Mouse (Mus musculus) lung, postnatal 25 days (tissue): Measurements from ENCODE around the gene Lrrc29.

ENCODE experiments used
- DNase-seq: peaks from one replicate; pipeline ENCODE4 v3.0.0; 2022; ENCODE audit warnings: low spot score

Lrrc29 gene

DNA sequence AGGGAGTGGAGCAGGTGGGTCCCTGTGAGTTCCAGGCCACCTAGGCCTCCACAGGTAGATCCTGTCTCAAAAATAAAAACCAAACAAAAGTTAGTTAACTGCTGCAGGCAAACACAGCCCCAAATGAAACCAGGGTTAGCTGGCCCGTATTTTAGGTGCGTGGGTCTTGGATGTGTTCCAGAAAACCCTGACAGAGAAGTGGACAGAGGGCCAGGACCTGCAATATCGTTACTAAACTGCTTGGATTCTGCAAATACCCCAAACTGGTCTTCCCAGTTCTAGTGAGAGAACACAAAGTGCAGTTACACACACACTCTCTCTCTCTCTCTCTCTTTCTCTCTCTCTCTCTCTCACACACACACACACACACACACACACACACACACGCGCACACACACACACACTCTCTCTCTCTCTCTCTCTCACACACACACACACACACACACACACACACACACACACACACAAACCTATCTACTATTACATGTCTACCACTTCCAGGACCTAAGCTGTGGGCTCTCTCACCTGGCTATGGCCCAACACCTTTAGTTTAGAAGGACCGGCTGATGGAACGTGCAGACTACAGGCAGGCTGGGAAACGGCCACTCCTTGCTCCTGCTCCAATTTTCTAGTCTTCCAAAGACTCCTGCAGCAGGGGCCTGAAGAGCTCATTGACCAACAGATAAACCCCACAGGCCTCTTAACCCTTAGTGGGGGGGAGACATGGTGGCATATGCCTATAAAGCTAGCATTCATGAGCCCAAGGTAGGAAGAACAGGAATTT lies 17.9 kb upstream of the Lrrc29 start:
- DNase-seq = peak; percentile 50

- DNase-seq = no peak
These were observed 16.7 kb upstream of the Lrrc29 start for GRCm38 (mm10) chr8:105342768-105343167.

DNA sequence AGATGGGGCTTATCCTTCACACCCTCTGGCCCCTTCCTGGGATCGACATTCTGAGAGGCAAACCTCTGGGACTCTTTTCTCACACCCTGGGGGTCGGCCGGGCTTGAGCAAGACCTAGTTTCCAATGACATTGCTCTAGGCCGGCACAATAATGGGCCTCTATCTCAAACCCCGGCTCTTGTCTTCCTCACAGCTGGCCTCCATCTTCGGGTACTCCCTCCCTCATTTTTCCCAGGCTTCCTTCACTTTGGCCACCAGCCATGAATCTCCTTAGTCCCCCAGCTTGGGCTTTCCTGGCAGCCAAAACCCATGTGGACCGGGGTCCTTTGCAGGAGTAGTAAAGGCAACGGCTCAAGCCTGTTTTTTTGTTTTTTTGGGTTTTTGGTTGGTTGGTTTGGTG lies 15.3 kb upstream of the Lrrc29 start:
- DNase-seq = peak; percentile 76

GRCm38 (mm10) chr8:105339886-105340635 lies 14.0 kb upstream of the Lrrc29 start:
- peak; percentile 89 for DNase-seq

- DNase-seq = no peak
These were observed 12.9 kb upstream of the Lrrc29 start for GRCm38 (mm10) chr8:105338992-105339391.

GRCm38 (mm10) chr8:105336373-105337130 lies 10.5 kb upstream of the Lrrc29 start:
- DNase-seq = no peak

DNA sequence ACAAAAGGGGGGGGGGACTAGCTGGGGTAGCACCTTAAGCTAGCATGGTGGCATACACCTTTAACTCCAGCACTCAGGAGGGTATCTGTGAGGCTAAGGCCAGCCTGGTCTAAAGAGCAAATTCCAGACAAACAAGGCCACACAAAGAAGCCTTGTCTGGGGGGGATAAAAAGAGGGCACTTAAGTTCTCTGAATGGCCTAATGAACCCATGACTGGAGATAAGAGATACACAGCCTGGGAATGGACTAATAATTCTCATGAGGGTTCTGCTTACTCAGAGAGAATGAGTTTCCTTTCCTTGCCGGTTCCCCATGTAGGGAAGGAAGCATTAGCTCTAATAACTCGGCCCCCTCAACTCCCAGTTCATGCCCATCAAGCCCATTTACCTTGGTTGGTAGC lies 6.4 kb upstream of the Lrrc29 start:
- DNase-seq = no peak

- no peak for DNase-seq
These were observed 5.9 kb upstream of the Lrrc29 start for GRCm38 (mm10) chr8:105331931-105332330.

GRCm38 (mm10) chr8:105331469-105331868 lies 5.4 kb upstream of the Lrrc29 start:
- DNase-seq = no peak

GRCm38 (mm10) chr8:105330325-105330724 lies 4.2 kb upstream of the Lrrc29 start:
- no peak for DNase-seq

GRCm38 (mm10) chr8:105326968-105327367 lies 890 bp upstream of the Lrrc29 start:
- DNase-seq = no peak

GRCm38 (mm10) chr8:105325641-105326093 lies 411 bp downstream of the Lrrc29 start:
- no peak for DNase-seq

DNA sequence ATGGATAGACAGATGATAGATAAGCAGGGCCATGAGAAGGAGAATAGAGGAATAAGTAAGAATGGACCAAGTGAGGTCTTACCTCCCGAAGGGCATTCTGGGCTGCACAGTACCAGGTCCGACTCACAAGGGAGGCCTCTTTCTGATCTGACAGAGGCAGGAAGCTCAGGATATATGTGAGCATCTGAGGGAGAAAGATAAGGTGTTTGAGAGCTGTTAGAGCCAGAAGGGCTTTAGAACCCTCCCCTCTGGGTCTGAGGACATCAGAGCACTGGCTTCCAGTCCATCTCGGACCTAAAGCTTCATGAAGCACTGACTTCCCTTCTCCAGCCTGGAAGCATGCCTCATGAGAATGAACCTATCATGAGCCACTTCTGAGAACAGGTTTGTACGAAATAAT lies 2.9 kb downstream of the Lrrc29 start:
- no peak for DNase-seq

- peak; percentile 71 for DNase-seq
These were observed 7.4 kb downstream of the Lrrc29 start for GRCm38 (mm10) chr8:105318662-105319190.

DNA sequence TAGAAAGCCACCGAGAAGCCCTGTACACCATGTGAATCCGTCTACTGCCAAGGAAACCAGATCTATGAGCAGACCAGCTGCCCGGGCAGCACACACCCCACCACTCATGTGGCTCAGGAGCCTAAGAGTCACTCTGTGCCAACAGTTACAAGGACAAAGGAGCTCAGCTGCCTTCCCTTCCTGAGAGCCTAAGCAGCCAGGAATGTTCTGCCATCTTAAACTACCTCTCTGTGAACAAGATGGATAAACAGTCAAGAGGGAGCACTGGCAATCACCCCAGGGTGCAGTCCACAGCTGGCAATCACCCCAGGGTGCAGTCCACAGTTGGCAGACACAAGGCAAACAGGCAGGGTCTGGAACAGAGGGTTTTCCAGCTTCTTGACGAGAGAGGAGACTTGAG lies 8.1 kb downstream of the Lrrc29 start:
- DNase-seq = peak; percentile 86

- no peak for DNase-seq
These were observed 10.9 kb downstream of the Lrrc29 start for GRCm38 (mm10) chr8:105315073-105315769.

GRCm38 (mm10) chr8:105313622-105314402 lies 12.3 kb downstream of the Lrrc29 start:
- no peak for DNase-seq

GRCm38 (mm10) chr8:105312891-105313481 lies 13.1 kb downstream of the Lrrc29 start:
- no peak for DNase-seq

DNA sequence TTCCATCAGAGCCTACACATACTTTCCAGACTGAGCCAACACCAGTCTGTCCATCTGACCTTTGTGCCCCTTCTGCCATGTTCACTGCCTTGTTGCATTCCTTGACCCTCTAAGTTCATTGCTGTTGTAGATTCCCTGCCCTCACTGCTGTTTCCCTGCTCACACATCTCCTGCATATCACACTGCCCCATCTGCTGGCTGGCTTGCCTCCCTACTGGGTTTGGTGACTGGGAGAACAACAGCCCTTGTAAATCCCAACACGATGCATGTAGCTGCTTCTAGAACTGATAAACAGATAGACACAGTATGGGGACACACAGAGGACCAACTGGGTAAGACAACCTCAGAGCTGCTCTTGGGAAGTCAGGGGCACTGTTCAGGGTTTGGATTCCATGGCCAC lies 14.4 kb downstream of the Lrrc29 start:
- DNase-seq = no peak

- DNase-seq = no peak
These were observed 16.0 kb downstream of the Lrrc29 start for GRCm38 (mm10) chr8:105310118-105310517.
